Mouse (Mus musculus) liver, postnatal 0 days (tissue): ENCODE results near the gene Npas2. TPM values are rescaled to one million over a fixed set of nuclear protein-coding genes. Genes with fewer than 3 reads are reported as not detected.

ENCODE experiments used
- ATAC-seq: fragments of 200-750 bp; cut with Nextera tagmentation; 2 replicates; pipeline ENCODE4 v1.8.0; 2017; ENCODE audit warnings: mild to moderate bottlenecking, moderate library complexity
- DNase-seq: peaks from one replicate; pipeline ENCODE4 v3.0.0-alpha.2; 2016
- H3K27ac ChIP-seq: fragments of 300-500 bp; sonication (generic); 2 replicates; pipeline ENCODE4 v1.5.1; 2014; ENCODE audit warnings: antibody characterized with exemption, moderate library complexity, mild to moderate bottlenecking, low read depth
- H3K27me3 ChIP-seq: fragments of 300-500 bp; sonication (generic); 2 replicates; pipeline ENCODE4 v1.6.1; 2014; ENCODE audit warnings: low read length, control low read depth, mixed read lengths; ENCODE audit not compliant: insufficient read depth
- H3K36me3 ChIP-seq: fragments of 300-500 bp; sonication (generic); replicated peaks from 2 replicates; pipeline ENCODE4 v1.6.1; 2014; ENCODE audit warnings: mild to moderate bottlenecking, control low read depth, low read length, moderate library complexity, mixed read lengths; ENCODE audit not compliant: insufficient read depth
- H3K4me1 ChIP-seq: fragments of 300-500 bp; sonication (generic); 2 replicates; pipeline ENCODE4 v1.6.1; 2014; ENCODE audit warnings: antibody characterized with exemption, mild to moderate bottlenecking, control low read depth; ENCODE audit not compliant: insufficient read depth
- H3K4me2 ChIP-seq: fragments of 300-500 bp; sonication (generic); 2 replicates; pipeline ENCODE4 v1.6.1; 2014; ENCODE audit warnings: low read depth, mild to moderate bottlenecking, low read length, moderate library complexity, mixed read lengths
- H3K4me3 ChIP-seq: fragments of 300-500 bp; sonication (generic); 2 replicates; pipeline ENCODE4 v1.5.1; 2014; ENCODE audit warnings: low read depth, low read length
- H3K9ac ChIP-seq: fragments of 300-500 bp; sonication (generic); replicated peaks from 2 replicates; pipeline ENCODE4 v1.6.1; 2014; ENCODE audit warnings: mild to moderate bottlenecking, moderate library complexity
- H3K9me3 ChIP-seq: fragments of 300-500 bp; sonication (generic); 2 replicates; pipeline ENCODE4 v1.6.1; 2016; ENCODE audit warnings: mild to moderate bottlenecking, control low read depth, low read length, mixed read lengths
- CTCF ChIP-seq: sonication (generic); IDR thresholded peaks from 2 replicates; pipeline ENCODE4 v1.5.1; 2016; ENCODE audit warnings: antibody characterized with exemption, low read depth
- EP300 ChIP-seq: IDR thresholded peaks from 2 replicates; pipeline ENCODE4 v1.6.1; 2016; ENCODE audit warnings: antibody characterized with exemption, low read depth, mild to moderate bottlenecking
- WGBS: fragments of 180-500 bp; shearing (Covaris S2); extraction: QIAGEN DNeasy Blood & Tissue Kit; methylation state at CpG from one replicate; pipeline ENCODE4 v1.1.7; 2014; ENCODE audit not compliant: insufficient replicate concordance; 5-methylcytosine and 5-hydroxymethylcytosine counted together
- polyA plus RNA-seq: library from polyadenylated mRNA; unstranded; fragments of >200 nt; fragmentation: Nextera tagmentation; extraction: Ambion mirVana; gene quantifications from 2 replicates; pipeline ENCODE4 v1.2.1, GENCODE M21; 2015

Npas2 gene
- polyA plus RNA-seq, 1 experiment from 2014 or later, result 0.15 TPM

DNA sequence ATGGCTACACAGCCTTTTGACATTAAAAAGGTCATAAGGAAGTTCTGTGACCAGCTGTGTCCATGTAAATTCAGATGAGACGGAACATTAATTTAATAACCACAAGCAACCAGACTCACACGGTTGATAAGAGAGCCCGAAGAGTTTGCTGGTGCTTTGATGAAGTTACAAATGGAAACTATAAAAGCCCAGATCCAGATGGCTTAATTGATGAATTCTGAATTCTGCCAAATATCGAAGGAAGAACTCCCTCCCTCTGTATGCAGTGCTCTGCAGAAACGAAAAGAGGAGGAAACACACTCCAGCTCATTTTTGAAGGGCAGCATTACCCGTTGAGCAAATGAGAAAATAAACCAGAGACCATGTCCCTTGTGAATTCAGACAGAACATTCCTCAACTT is 79.4 kb downstream of the Npas2 start:
- Histone ChIP-seq H3K9ac (no peak overlapping the region), H3K36me3 (no peaks in the 10 kb centered on the region), H3K4me1 (no peaks in the 10 kb centered on the region), H3K4me3 (no peak overlapping the region), H3K4me2 (no peak overlapping the region), H3K9me3 (no peaks in the 10 kb centered on the region), H3K27ac (no peak overlapping the region), H3K27me3 (no peaks in the 10 kb centered on the region)
- 65% methylated on average over 6 of the region's 6 CpGs for WGBS
- DNase-seq (no peak), ATAC-seq (no peak)
- no peak for TF ChIP-seq EP300
- no peak for TF ChIP-seq CTCF

- Histone ChIP-seq H3K36me3 (no peaks in the 10 kb centered on the region), H3K9me3 (no peaks in the 10 kb centered on the region), H3K4me3 (no peak overlapping the region), H3K27me3 (no peaks in the 10 kb centered on the region), H3K4me1 (no peaks in the 10 kb centered on the region), H3K9ac (no peak overlapping the region), H3K27ac (no peak overlapping the region), H3K4me2 (no peak overlapping the region)
- DNase-seq (no peak), ATAC-seq (no peak)
- WGBS, result 80% methylated on average over 7 of the region's 7 CpGs
- no peak for TF ChIP-seq CTCF
- no peak for TF ChIP-seq EP300
Measured at GRCm38 (mm10) chr1:39280391-39280790, 86.9 kb downstream of the Npas2 start.

- Histone ChIP-seq H3K36me3 (no peaks in the 10 kb centered on the region), H3K4me3 (no peak overlapping the region), H3K4me1 (no peaks in the 10 kb centered on the region), H3K9me3 (no peaks in the 10 kb centered on the region), H3K9ac (no peak overlapping the region), H3K27ac (no peak overlapping the region), H3K27me3 (no peaks in the 10 kb centered on the region), H3K4me2 (no peak overlapping the region)
- 67% methylated on average over 15 of the region's 15 CpGs for WGBS
- DNase-seq (no peak), ATAC-seq (no peak)
- TF ChIP-seq CTCF (no peak), EP300 (no peak)
Measured at GRCm38 (mm10) chr1:39280989-39281875, 87.7 kb downstream of the Npas2 start.

- H3K4me3 ChIP-seq, result no peak overlapping the region
- H3K9me3 ChIP-seq, result no peaks in the 10 kb centered on the region
- H3K36me3 ChIP-seq, result no peaks in the 10 kb centered on the region
- H3K9ac ChIP-seq, result no peak overlapping the region
- H3K4me2 ChIP-seq, result no peak overlapping the region
- H3K27ac ChIP-seq, result no peak overlapping the region
- WGBS, result 74% methylated on average over 5 of the region's 5 CpGs
- TF ChIP-seq CTCF, result no peak
- TF ChIP-seq EP300, result no peak
- no peaks in the 10 kb centered on the region for H3K27me3 ChIP-seq
- DNase-seq (no peak), ATAC-seq (no peak)
- no peaks in the 10 kb centered on the region for H3K4me1 ChIP-seq
Measured at GRCm38 (mm10) chr1:39281888-39282287, 88.4 kb downstream of the Npas2 start.

DNA sequence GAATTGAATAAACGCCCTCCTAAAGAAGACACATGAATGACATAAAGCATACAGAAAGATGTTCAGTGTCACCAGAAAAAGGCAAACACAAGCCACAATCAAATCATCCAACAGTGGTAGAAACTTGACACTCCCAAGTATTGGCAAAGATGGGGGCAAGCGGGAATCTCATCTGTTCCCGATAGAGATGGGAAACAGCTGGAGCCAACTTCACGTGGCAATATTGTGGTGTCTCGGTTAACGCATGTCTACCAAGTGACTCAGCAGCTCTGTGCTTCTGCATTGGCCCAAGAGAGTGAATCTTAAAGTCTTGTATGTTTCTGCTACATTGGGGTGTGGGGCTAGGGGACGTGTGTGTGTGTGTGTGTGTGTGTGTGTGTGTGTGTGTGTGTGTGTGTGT is 89.8 kb downstream of the Npas2 start:
- no peaks in the 10 kb centered on the region for H3K4me1 ChIP-seq
- no peaks in the 10 kb centered on the region for H3K36me3 ChIP-seq
- 69% methylated on average over 7 of the region's 7 CpGs for WGBS
- TF ChIP-seq CTCF, result no peak
- TF ChIP-seq EP300, result no peak
- no peak overlapping the region for H3K4me2 ChIP-seq
- H3K9ac ChIP-seq, result no peak overlapping the region
- ATAC-seq, result no peak
- DNase-seq, result no peak
- no peak overlapping the region for H3K27ac ChIP-seq
- no peaks in the 10 kb centered on the region for H3K9me3 ChIP-seq
- H3K4me3 ChIP-seq, result no peak overlapping the region
- no peaks in the 10 kb centered on the region for H3K27me3 ChIP-seq

- no peak overlapping the region for H3K4me2 ChIP-seq
- TF ChIP-seq CTCF, result no peak
- no peak for TF ChIP-seq EP300
- no peaks in the 10 kb centered on the region for H3K9me3 ChIP-seq
- H3K27ac ChIP-seq, result no peak overlapping the region
- ATAC-seq (no peak), DNase-seq (peak; percentile 15)
- WGBS, result 73% methylated on average over 16 of the region's 16 CpGs
- H3K9ac ChIP-seq, result no peak overlapping the region
- H3K4me1 ChIP-seq, result no peaks in the 10 kb centered on the region
- no peaks in the 10 kb centered on the region for H3K36me3 ChIP-seq
- no peak overlapping the region for H3K4me3 ChIP-seq
- H3K27me3 ChIP-seq, result no peaks in the 10 kb centered on the region
Measured at GRCm38 (mm10) chr1:39284786-39285185, 91.3 kb downstream of the Npas2 start.
